Mouse (Mus musculus) lung, adult 2 months (tissue): ENCODE data around the gene Kif26b.

Source experiments
- CTCF ChIP-seq: fragments of 200-500 bp; IDR thresholded peaks from 2 replicates; pipeline ENCODE4 v1.5.1; 2011; ENCODE audit warnings: mild to moderate bottlenecking, low read length, control low read depth; ENCODE audit not compliant: insufficient read depth
- POLR2A ChIP-seq: fragments of 200-500 bp; IDR thresholded peaks from 2 replicates; pipeline ENCODE4 v1.6.1; 2011; ENCODE audit warnings: low read depth, mild to moderate bottlenecking, control low read depth, low read length, borderline replicate concordance; ENCODE audit errors: extremely low read depth

GRCm38 (mm10) chr1:178611512-178611911 is 82.6 kb downstream of the Kif26b start:
- TF ChIP-seq CTCF (no peak), POLR2A (no peak)
